Mouse (Mus musculus): ENCODE results near the gene Nemp2. TPM values are rescaled to one million over a fixed set of nuclear protein-coding genes. Genes with fewer than 3 reads are reported as not detected.
A peak's percentile ranks its signal among the peaks of the same experiment; 100 is the strongest.

The Nemp2 gene
- polyA plus RNA-seq, 1 experiment from 2014 or later, result 8.5 TPM

DNA sequence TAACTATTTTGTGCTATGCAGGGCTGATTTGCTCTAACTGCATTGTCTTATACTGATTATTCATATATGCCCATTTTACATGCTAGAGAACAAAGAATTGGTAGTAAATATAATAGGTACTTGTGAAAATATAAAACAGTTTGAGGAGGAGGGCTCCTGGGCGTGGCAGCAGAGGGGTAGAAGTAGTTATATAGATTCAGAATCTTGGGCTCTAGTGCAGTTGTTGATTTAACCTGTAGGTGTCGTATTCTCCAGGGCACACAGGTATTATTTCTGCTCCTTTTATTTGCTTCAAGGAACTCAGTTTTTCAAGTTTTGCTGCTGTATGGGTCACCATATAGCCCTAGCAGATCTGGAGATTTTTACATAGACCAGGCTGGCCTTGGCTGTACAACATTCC lies 1.1 kb downstream of the Nemp2 start:
- Histone ChIP-seq H3K4me2 (replicated peaks) (peak overlapping the region; percentile 51), H3K4me1 (peaks cover 18% of the 10 kb centered on the region), H3K36me3 (no peaks in the 10 kb centered on the region), H3K27me3 (no peaks in the 10 kb centered on the region), H3K27ac (replicated peaks) (no peak overlapping the region), H3K4me3 (peak overlapping the region; percentile 92), H3K9me3 (no peaks in the 10 kb centered on the region), H3K9ac (replicated peaks) (peak overlapping the region; percentile 93)
- 63% methylated on average over 2 of the region's 2 CpGs for WGBS
- ATAC-seq (replicated peaks), result 0 out of 2 replicates have a peak, but pooled peaks have one; percentile 2

DNA sequence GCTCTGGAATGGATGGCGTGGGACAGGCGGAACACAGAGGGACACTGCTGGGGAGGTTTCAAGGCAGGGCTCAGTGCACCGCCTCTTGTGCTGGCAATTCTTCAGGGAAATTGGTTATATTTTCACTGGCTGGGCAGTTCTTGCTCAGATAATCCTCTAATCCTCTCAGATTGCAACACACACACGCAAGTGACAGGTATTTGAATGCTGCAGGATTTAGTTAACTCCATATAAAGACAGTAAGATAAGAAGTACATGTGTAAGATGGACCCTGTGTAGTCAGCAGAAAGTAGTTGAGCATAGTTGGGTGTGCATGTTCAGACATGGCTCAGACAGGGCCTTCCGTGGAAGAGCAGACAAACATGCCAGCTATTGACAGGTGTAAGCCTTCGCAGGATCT lies 3.7 kb downstream of the Nemp2 start:
- Histone ChIP-seq H3K4me3 (no peak overlapping the region), H3K4me2 (replicated peaks) (no peak overlapping the region), H3K36me3 (0 out of 2 replicates have a peak, but pooled peaks cover 4% of the 10 kb centered on the region), H3K9ac (replicated peaks) (no peak overlapping the region), H3K4me1 (peaks cover 18% of the 10 kb centered on the region), H3K27ac (replicated peaks) (no peak overlapping the region), H3K27me3 (no peaks in the 10 kb centered on the region), H3K9me3 (no peaks in the 10 kb centered on the region)
- 92% methylated on average over 6 of the region's 6 CpGs for WGBS
- ATAC-seq (replicated peaks), result no peak

DNA sequence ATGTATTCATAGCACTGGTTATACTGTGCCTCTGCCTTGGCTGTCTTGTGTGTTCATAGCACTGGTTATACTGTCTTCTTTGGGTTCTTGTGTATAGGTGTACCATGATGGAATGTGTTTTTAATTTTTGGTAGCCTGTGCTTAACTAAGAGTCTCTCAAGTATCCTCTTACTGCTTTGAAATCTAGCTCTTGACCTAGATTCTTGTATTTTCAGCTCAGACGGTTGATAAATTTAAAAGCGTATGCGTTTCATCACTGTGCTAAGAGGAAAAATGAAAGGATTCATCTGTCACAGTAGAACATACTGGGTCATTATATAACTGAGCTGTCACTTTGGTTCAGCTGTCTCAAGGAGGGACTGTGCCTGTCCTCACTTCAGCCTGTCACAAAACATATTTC lies 5.4 kb downstream of the Nemp2 start:
- H3K4me2 ChIP-seq (replicated peaks), result no peak overlapping the region
- H3K4me3 ChIP-seq, result no peak overlapping the region
- no peaks in the 10 kb centered on the region for H3K27me3 ChIP-seq
- no peaks in the 10 kb centered on the region for H3K9me3 ChIP-seq
- ATAC-seq (replicated peaks), result no peak
- H3K36me3 ChIP-seq, result 0 out of 2 replicates have a peak, but pooled peaks cover 4% of the 10 kb centered on the region
- no peak overlapping the region for H3K27ac ChIP-seq (replicated peaks)
- H3K9ac ChIP-seq (replicated peaks), result no peak overlapping the region
- 93% methylated on average over 3 of the region's 3 CpGs for WGBS
- peaks cover 12% of the 10 kb centered on the region for H3K4me1 ChIP-seq

DNA sequence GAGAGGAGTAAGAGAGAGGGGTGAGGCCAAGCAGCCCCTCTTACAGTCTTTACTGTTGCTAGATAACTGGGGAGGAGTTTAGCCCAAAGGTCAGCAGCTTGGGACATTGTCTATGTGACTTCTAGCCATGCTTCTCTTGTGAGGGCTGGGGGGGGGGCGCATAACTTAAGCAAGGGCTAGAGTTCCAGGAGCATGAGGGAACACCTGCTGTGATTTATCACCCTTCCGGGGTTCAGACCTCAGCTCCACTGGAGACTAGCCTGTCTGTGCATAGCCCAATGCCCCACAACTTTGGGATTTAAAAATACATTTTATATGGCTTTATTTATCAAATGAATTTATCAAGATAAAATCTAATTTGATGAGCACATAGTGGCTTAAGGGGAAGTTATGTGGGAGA lies 7.6 kb downstream of the Nemp2 start:
- WGBS, result 93% methylated on average over 2 of the region's 2 CpGs
- ATAC-seq (replicated peaks), result no peak
- H3K9me3 ChIP-seq, result no peaks in the 10 kb centered on the region
- 0 out of 2 replicates have a peak, but pooled peaks cover 4% of the 10 kb centered on the region for H3K36me3 ChIP-seq
- no peak overlapping the region for H3K9ac ChIP-seq (replicated peaks)
- H3K27ac ChIP-seq (replicated peaks), result no peak overlapping the region
- no peak overlapping the region for H3K4me3 ChIP-seq
- H3K4me2 ChIP-seq (replicated peaks), result no peak overlapping the region
- no peaks in the 10 kb centered on the region for H3K27me3 ChIP-seq
- H3K4me1 ChIP-seq, result no peaks in the 10 kb centered on the region

DNA sequence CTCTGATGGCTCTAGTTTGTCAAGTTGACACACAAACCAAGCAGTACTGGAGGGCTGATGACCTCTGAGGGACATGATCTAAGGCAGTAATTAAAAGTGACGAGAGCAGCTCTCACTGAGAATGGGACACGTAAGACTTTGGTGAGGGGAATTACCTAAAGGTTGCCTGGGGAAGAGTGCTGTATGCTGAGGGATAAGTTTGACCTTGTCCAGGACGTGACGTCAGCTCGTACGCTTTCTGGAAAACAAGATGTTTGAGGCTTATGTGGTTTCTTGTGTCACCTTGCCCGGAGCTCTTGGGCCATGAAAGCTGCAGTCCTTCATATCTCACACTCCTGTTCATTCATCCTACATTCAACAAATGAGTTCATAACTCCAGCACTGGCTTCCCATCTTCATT lies 8.6 kb downstream of the Nemp2 start:
- no peaks in the 10 kb centered on the region for H3K27me3 ChIP-seq
- H3K4me3 ChIP-seq, result no peak overlapping the region
- WGBS, result 95% methylated on average over 7 of the region's 7 CpGs
- no peaks in the 10 kb centered on the region for H3K9me3 ChIP-seq
- H3K27ac ChIP-seq (replicated peaks), result no peak overlapping the region
- no peaks in the 10 kb centered on the region for H3K4me1 ChIP-seq
- ATAC-seq (replicated peaks), result no peak
- H3K4me2 ChIP-seq (replicated peaks), result no peak overlapping the region
- H3K36me3 ChIP-seq, result 0 out of 2 replicates have a peak, but pooled peaks cover 4% of the 10 kb centered on the region
- no peak overlapping the region for H3K9ac ChIP-seq (replicated peaks)

DNA sequence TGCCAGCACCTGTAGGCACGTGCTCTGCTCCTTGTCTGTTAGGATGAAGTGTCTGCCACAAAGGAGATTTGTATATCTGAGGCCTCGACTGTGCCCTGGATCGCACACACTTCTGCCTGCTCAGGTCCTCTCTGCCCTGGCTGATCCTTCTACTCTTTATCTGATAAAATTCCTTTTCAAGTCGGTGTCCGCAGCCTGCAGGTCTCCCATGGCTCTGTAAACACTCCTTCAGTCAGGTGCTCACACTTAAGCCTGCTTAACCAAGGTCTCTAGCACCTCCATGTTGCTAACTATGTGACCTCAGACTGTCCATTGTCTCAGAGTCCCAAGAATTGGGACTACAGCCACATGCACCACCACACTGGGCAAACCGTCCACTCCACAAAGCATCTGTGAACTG lies 9.8 kb downstream of the Nemp2 start:
- WGBS, result 92% methylated on average over 6 of the region's 6 CpGs
- 0 out of 2 replicates have a peak, but pooled peaks cover 4% of the 10 kb centered on the region for H3K36me3 ChIP-seq
- no peaks in the 10 kb centered on the region for H3K9me3 ChIP-seq
- H3K27ac ChIP-seq (replicated peaks), result no peak overlapping the region
- H3K27me3 ChIP-seq, result no peaks in the 10 kb centered on the region
- no peak for ATAC-seq (replicated peaks)
- H3K9ac ChIP-seq (replicated peaks), result no peak overlapping the region
- no peak overlapping the region for H3K4me3 ChIP-seq
- H3K4me1 ChIP-seq, result no peaks in the 10 kb centered on the region
- no peak overlapping the region for H3K4me2 ChIP-seq (replicated peaks)

DNA sequence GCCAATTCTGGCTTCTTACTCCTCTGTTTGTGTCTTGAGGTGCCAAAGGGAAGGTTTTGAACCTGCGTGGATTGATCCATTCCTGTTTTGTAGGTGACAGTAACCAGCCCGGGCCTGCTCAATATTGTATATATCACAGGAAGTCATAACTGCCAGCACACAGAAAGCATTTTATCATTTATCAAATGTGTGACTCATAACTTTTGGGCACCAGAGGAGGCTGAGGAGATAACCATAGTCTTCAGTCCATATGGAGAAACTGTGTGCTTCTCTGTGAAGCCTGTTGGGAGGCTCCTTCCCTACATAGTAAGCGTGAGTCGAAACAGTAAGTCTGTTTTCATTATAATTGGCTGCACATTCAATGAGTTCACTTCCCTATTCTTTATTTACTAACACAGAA lies 10.2 kb downstream of the Nemp2 start:
- Histone ChIP-seq H3K27me3 (no peaks in the 10 kb centered on the region), H3K36me3 (peaks cover 5% of the 10 kb centered on the region; the same call in 1 of the 2 replicates), H3K27ac (replicated peaks) (no peak overlapping the region), H3K4me1 (no peaks in the 10 kb centered on the region), H3K9me3 (no peaks in the 10 kb centered on the region), H3K4me3 (no peak overlapping the region), H3K4me2 (replicated peaks) (no peak overlapping the region), H3K9ac (replicated peaks) (no peak overlapping the region)
- ATAC-seq (replicated peaks), result no peak
- WGBS, result 87% methylated on average over 4 of the region's 4 CpGs

DNA sequence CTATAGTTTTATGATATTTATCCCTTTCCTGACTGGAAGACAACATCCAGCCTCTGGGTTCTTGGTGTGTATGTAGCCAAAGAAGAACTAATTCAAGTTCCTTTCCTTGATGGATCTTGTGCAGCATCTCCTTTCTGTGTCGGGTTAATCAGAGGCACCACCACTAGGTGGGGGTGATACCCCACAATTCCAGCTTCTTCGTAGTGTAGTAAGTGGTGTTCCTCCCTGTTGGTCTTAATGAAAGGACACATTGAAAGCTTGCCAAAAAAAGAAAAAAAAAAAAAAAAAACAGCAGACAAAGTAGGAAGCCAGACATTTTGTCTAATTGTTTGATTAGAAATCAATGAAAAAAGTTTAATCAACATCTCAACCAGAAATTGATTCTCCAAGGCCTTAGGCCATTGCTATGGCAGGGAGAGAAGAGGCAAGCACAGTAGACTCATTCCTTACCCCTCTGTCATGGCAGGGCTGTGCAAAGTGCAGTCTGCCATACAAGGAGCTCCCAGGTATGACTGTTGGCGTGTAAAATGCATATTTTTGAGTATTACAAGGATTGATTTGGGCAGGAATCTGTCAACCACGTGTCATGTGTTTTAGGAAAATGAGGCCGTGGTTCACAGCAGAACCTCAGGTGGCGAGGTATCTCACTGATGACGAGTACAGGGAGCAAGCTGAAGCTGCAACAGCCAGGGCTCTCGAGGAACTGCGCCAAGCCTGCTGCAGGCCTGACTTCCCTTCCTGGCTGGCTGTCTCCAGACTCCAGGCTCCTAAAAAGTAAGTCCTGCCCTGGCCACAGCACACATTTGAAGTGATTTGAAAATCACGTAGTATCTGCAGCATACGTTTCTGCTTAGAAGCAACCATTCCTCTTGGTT lies 17.9 kb downstream of the Nemp2 start:
- Histone ChIP-seq H3K4me2 (replicated peaks) (no peak overlapping the region), H3K27me3 (no peaks in the 10 kb centered on the region), H3K4me1 (no peaks in the 10 kb centered on the region), H3K27ac (replicated peaks) (no peak overlapping the region), H3K9me3 (no peaks in the 10 kb centered on the region), H3K36me3 (peaks cover 24% of the 10 kb centered on the region), H3K9ac (replicated peaks) (no peak overlapping the region), H3K4me3 (no peak overlapping the region)
- WGBS, result 71% methylated on average over 11 of the region's 11 CpGs
- peak; percentile 88 for ATAC-seq (replicated peaks)

DNA sequence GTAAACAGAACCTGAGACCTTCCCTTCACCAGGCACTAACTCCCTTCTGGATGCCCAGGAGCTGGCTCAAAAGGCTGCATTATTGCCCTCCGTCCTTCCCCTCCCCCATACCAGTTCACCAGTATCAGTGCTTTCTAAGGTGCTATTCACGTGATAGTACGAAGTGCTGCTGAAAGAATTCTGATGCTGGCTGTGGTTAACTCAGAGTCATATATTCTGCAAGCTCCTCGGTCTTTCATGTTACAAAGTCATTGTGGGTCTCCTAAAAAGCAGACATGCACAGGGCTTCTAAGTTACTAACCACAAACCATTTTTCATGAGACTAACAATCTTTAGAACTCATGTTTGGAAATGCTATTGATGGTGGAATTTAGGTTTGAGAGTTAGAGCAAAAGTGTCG lies 19.6 kb downstream of the Nemp2 start:
- no peaks in the 10 kb centered on the region for H3K9me3 ChIP-seq
- no peak overlapping the region for H3K27ac ChIP-seq (replicated peaks)
- WGBS, result 90% methylated on average over 5 of the region's 5 CpGs
- H3K4me3 ChIP-seq, result no peak overlapping the region
- no peak overlapping the region for H3K9ac ChIP-seq (replicated peaks)
- no peak overlapping the region for H3K4me2 ChIP-seq (replicated peaks)
- H3K27me3 ChIP-seq, result no peaks in the 10 kb centered on the region
- peaks cover 24% of the 10 kb centered on the region for H3K36me3 ChIP-seq
- no peak for ATAC-seq (replicated peaks)
- no peaks in the 10 kb centered on the region for H3K4me1 ChIP-seq

DNA sequence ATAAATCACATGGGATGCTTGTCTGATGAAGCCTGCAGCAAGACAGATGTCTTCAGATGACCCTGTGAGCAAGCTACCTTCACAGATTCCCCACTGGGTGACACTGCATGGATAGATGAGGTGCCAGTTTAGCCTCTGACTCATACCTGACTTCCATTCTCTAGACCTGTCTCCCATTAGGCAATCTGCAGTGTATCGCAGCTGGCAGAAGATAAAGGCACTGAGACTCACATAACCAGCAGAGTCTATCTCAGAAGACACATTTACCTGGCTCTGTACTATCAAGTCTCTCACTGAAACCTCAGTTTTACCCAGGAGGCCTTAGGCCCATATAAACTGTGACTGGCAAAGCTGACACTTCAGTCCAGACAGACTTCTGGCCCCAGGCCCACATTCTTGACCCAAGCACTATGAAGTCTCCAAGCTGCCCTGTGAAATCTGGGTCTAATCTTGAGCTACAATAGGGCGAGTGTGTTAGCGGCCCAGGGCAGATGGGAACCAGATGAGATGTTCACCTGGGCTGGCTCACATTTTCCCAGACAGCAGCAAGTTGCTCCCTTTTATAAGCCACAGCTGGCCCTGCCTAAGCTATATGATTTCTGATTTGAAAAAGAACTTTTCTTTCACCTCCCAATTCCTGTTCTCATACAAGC lies 22.2 kb downstream of the Nemp2 start:
- Histone ChIP-seq H3K4me2 (replicated peaks) (no peak overlapping the region), H3K27me3 (no peaks in the 10 kb centered on the region), H3K4me3 (no peak overlapping the region), H3K9me3 (no peaks in the 10 kb centered on the region), H3K36me3 (peaks cover 16% of the 10 kb centered on the region), H3K27ac (replicated peaks) (no peak overlapping the region), H3K9ac (replicated peaks) (no peak overlapping the region), H3K4me1 (no peaks in the 10 kb centered on the region)
- WGBS, result 93% methylated on average over 3 of the region's 3 CpGs
- no peak for ATAC-seq (replicated peaks)

DNA sequence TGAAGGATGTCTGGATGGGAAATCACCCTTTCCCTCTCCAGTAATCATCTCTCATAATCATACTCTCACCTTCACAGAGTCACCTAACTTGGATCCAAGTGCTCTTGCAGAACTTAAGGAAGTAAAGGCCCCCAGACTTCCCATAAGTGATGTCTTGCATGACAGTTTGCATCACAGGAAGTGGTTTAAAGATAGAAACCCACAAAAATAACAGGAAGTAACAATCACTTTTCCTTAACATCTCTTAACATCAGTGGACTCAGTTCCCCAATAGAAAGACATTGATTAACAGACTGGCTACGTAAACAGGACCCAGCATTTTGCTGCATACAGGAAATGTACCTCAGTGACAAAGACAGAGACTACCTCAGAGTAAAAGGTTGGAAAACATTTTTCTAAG lies 22.9 kb downstream of the Nemp2 start:
- no peak for ATAC-seq (replicated peaks)
- Histone ChIP-seq H3K4me3 (no peak overlapping the region), H3K4me2 (replicated peaks) (no peak overlapping the region), H3K9me3 (no peaks in the 10 kb centered on the region), H3K4me1 (no peaks in the 10 kb centered on the region), H3K27me3 (no peaks in the 10 kb centered on the region), H3K27ac (replicated peaks) (no peak overlapping the region), H3K9ac (replicated peaks) (no peak overlapping the region), H3K36me3 (peaks cover 16% of the 10 kb centered on the region)
- WGBS, result 94% methylated on average over 1 of the region's 1 CpGs

DNA sequence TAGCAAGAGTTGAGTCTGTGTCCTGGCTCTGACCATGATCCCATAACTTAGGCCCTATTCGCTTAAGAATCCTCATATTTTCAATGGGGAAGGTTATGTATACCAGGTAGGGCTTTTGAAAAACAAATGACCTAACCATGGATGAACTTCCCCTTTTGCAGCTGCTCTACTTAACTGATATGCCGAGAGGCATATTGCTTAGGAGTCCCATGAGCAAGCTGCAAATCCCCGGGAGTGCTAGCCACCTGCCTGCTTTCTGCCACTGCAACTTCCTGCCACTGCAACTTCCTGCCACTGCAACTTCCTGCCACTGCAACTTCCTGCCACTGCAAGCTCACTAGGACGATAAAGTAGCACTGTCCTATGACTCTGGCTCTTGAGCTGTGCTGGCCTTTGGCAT lies 24.6 kb downstream of the Nemp2 start:
- no peak overlapping the region for H3K4me3 ChIP-seq
- ATAC-seq (replicated peaks), result no peak
- no peaks in the 10 kb centered on the region for H3K4me1 ChIP-seq
- H3K4me2 ChIP-seq (replicated peaks), result no peak overlapping the region
- H3K27me3 ChIP-seq, result no peaks in the 10 kb centered on the region
- H3K9me3 ChIP-seq, result no peaks in the 10 kb centered on the region
- 88% methylated on average over 4 of the region's 4 CpGs for WGBS
- H3K36me3 ChIP-seq, result peaks cover 10% of the 10 kb centered on the region
- H3K9ac ChIP-seq (replicated peaks), result no peak overlapping the region
- no peak overlapping the region for H3K27ac ChIP-seq (replicated peaks)

Data from forebrain, embryonic 15.5 days (tissue).